Mouse (Mus musculus) olfactory bulb, adult 2 months (tissue): Measurements from ENCODE around the gene Zfp512b. TPM values are rescaled to one million over a fixed set of nuclear protein-coding genes. Genes with fewer than 3 reads are reported as not detected.

ENCODE experiments used
- H3K27ac ChIP-seq: fragments of 200-500 bp; 2 replicates; pipeline ENCODE4 v1.5.1; 2012; ENCODE audit warnings: low read depth, low read length; ENCODE audit not compliant: insufficient read depth
- H3K4me1 ChIP-seq: fragments of 200-500 bp; 2 replicates; pipeline ENCODE4 v1.6.1; 2012; ENCODE audit warnings: low read length; ENCODE audit not compliant: control insufficient read depth, insufficient read depth
- H3K4me3 ChIP-seq: fragments of 200-500 bp; 2 replicates; pipeline ENCODE4 v1.5.1; 2012; ENCODE audit warnings: mild to moderate bottlenecking, low read depth, low read length, moderate library complexity; ENCODE audit not compliant: insufficient read depth
- CTCF ChIP-seq: fragments of 200-500 bp; IDR thresholded peaks from 2 replicates; pipeline ENCODE4 v1.5.1; 2012; ENCODE audit warnings: low read depth, mild to moderate bottlenecking, low read length, moderate library complexity; ENCODE audit not compliant: insufficient read depth
- POLR2A ChIP-seq: fragments of 200-500 bp; IDR thresholded peaks from 2 replicates; pipeline ENCODE4 v1.6.1; 2012; ENCODE audit warnings: mild to moderate bottlenecking, low read depth, low read length, moderate library complexity; ENCODE audit not compliant: insufficient read depth
- WGBS: fragments of 180-500 bp; shearing (Covaris S2); methylation state at CpG from one replicate; pipeline ENCODE4 v1.1.7; 2018; 5-methylcytosine and 5-hydroxymethylcytosine counted together
- polyA plus RNA-seq: library from polyadenylated mRNA; stranded (reverse); fragments of >200 nt; gene quantifications from 2 replicates; pipeline ENCODE4 v1.2.4, GENCODE M21; 2012; ENCODE audit warnings: low replicate concordance; ENCODE audit not compliant: missing spikeins, insufficient read depth, insufficient read length

The Zfp512b gene
- polyA plus RNA-seq, 1 experiment = not detected

- no peak overlapping the region for H3K27ac ChIP-seq
- no peak for TF ChIP-seq CTCF
- TF ChIP-seq POLR2A = no peak
- H3K4me3 ChIP-seq = no peak overlapping the region
- WGBS = 94% methylated on average over 7 of the region's 7 CpGs
- H3K4me1 ChIP-seq = peaks cover 12% of the 10 kb centered on the region; the same call in 1 of the 2 replicates
Observed at GRCm38 (mm10) chr2:181546142-181546541, 46.5 kb downstream of the Zfp512b start.

- TF ChIP-seq POLR2A (no peak), CTCF (no peak)
- no peak overlapping the region; the same call in 1 of the 2 replicates for H3K27ac ChIP-seq
- WGBS = 82% methylated on average over 6 of the region's 6 CpGs
- H3K4me3 ChIP-seq = no peak overlapping the region
- H3K4me1 ChIP-seq = peaks cover 8% of the 10 kb centered on the region
Observed at GRCm38 (mm10) chr2:181541761-181542380, 50.7 kb downstream of the Zfp512b start.

GRCm38 (mm10) chr2:181537444-181538047 is 55.1 kb downstream of the Zfp512b start:
- no peak overlapping the region for H3K27ac ChIP-seq
- 56% methylated on average over 2 of the region's 2 CpGs for WGBS
- TF ChIP-seq CTCF (no peak), POLR2A (no peak)
- peaks cover 8% of the 10 kb centered on the region for H3K4me1 ChIP-seq
- no peak overlapping the region for H3K4me3 ChIP-seq

- WGBS = 88% methylated on average over 2 of the region's 2 CpGs
- Histone ChIP-seq H3K27ac (no peak overlapping the region), H3K4me1 (peaks cover 6% of the 10 kb centered on the region), H3K4me3 (no peak overlapping the region)
- TF ChIP-seq CTCF (no peak), POLR2A (no peak)
Observed at GRCm38 (mm10) chr2:181536410-181536809, 56.2 kb downstream of the Zfp512b start.

- no peak for TF ChIP-seq CTCF
- no peak for TF ChIP-seq POLR2A
- H3K4me1 ChIP-seq = peaks cover 1% of the 10 kb centered on the region; the same call in 1 of the 2 replicates
- no peak overlapping the region for H3K4me3 ChIP-seq
- 98% methylated on average over 3 of the region's 3 CpGs for WGBS
- no peak overlapping the region for H3K27ac ChIP-seq
Observed at GRCm38 (mm10) chr2:181532589-181532988, 60.0 kb downstream of the Zfp512b start.

Other genes starting within 250 kb of the Zfp512b start
- 445 TPM in 1 of 2 replicates, not detected in the other for gene Zgpat, start 227.9 kb downstream of the Zfp512b start, polyA plus RNA-seq
- not detected in 2 replicates for gene Arfrp1, start 227.4 kb downstream of the Zfp512b start, polyA plus RNA-seq
- gene Lime1, start 212.7 kb downstream of the Zfp512b start, polyA plus RNA-seq = not detected in 2 replicates
- gene Zbtb46, start 133.4 kb downstream of the Zfp512b start, polyA plus RNA-seq = not detected in 2 replicates
- gene Abhd16b, start 99.6 kb downstream of the Zfp512b start, polyA plus RNA-seq = not detected in 2 replicates
- gene Tpd52l2, start 95.7 kb downstream of the Zfp512b start, polyA plus RNA-seq = 317 TPM in 1 of 2 replicates, not detected in the other
- gene Dnajc5, start 72.3 kb downstream of the Zfp512b start, polyA plus RNA-seq = 347 and 447 TPM in 2 replicates
- gene Uckl1, start 7.9 kb downstream of the Zfp512b start, polyA plus RNA-seq = not detected in 2 replicates
- not detected in 2 replicates for gene Prpf6, start 935 bp downstream of the Zfp512b start, polyA plus RNA-seq
- gene Samd10, start 6.4 kb upstream of the Zfp512b start, polyA plus RNA-seq = not detected in 2 replicates
- not detected in 2 replicates for gene Gm29797, start 64.2 kb upstream of the Zfp512b start, polyA plus RNA-seq
- gene Sox18, start 78.8 kb upstream of the Zfp512b start, polyA plus RNA-seq = not detected in 2 replicates
- gene Tcea2, start 87.5 kb upstream of the Zfp512b start, polyA plus RNA-seq = not detected in 2 replicates
- gene Rgs19, start 101.2 kb upstream of the Zfp512b start, polyA plus RNA-seq = not detected in 2 replicates
- not detected in 2 replicates for gene Lkaaear1, start 105.6 kb upstream of the Zfp512b start, polyA plus RNA-seq
- not detected in 2 replicates for gene Oprl1, start 122.2 kb upstream of the Zfp512b start, polyA plus RNA-seq
- gene Myt1, start 170.5 kb upstream of the Zfp512b start, polyA plus RNA-seq = not detected in 2 replicates
- 289 TPM in 1 of 2 replicates, not detected in the other for gene Pcmtd2, start 245.1 kb upstream of the Zfp512b start, polyA plus RNA-seq